Mouse (Mus musculus) natural killer cell, adult 2 months (primary cell): ENCODE measurements around the gene Snrpb.

ENCODE experiments used
- DNase-seq, 2 experiments: peaks; one replicate each; pipeline ENCODE4 v3.0.0; 2022; ENCODE audit warnings: low spot score in 2 of 2

The Snrpb gene

GRCm38 (mm10) chr2:130143011-130143410 lies 36.2 kb downstream of the Snrpb start:
- no peak for DNase-seq

GRCm38 (mm10) chr2:130129687-130130086 lies 49.5 kb downstream of the Snrpb start:
- DNase-seq: no peak

GRCm38 (mm10) chr2:130126073-130126472 lies 53.1 kb downstream of the Snrpb start:
- no peak for DNase-seq

GRCm38 (mm10) chr2:130125279-130126059 lies 53.7 kb downstream of the Snrpb start:
- no peak for DNase-seq
